Mouse (Mus musculus) adrenal gland, postnatal 10 days (tissue): Measurements from ENCODE around the gene Lrrc56. TPM values are rescaled to one million over a fixed set of nuclear protein-coding genes. Genes with fewer than 3 reads are reported as not detected.
A peak's percentile ranks its signal among the peaks of the same experiment; 100 is the strongest.
"Not testable (repeated sequence)": the region's sequence is repeated elsewhere in the genome, so short reads cannot be mapped to it uniquely, and the experiment has no call there.

Source experiments
- DNase-seq: peaks from one replicate; pipeline ENCODE4 v3.0.0; 2021; ENCODE audit warnings: mixed read lengths
- microRNA-seq: library from miRNA; unstranded; fragments of <30 nt; microRNA quantifications from one replicate; pipeline ENCODE4 v1.2.0, GENCODE M21; 2021
- total RNA-seq, 2 experiments: library from RNA; stranded (reverse); gene quantifications; 2 replicates each; pipeline ENCODE4 v1.2.3; 2021

The Lrrc56 gene
- total RNA-seq, 2 experiments from 2014 or later = 6.8 to 8.6 TPM

DNA sequence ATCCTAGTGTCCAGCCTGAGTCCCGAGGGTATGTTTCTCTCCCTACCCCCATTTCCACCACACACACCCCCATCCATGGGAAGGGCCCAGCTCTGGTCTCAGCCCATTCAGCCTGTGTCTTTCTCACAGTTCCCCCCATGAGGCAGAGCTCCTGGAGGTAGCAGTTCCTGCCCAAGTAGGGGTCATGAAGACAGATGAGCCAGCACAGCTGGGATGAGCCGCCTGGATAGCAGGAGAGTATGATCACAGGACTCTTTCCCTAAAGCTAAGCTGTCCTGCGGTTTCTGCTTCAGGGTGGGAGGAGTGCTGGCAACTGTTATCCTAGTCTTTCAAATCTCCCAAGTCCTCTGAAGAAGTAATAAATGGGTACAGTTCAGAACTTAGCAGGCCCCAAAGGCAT is 24.2 kb downstream of the Lrrc56 start:
- DNase-seq = no peak

DNA sequence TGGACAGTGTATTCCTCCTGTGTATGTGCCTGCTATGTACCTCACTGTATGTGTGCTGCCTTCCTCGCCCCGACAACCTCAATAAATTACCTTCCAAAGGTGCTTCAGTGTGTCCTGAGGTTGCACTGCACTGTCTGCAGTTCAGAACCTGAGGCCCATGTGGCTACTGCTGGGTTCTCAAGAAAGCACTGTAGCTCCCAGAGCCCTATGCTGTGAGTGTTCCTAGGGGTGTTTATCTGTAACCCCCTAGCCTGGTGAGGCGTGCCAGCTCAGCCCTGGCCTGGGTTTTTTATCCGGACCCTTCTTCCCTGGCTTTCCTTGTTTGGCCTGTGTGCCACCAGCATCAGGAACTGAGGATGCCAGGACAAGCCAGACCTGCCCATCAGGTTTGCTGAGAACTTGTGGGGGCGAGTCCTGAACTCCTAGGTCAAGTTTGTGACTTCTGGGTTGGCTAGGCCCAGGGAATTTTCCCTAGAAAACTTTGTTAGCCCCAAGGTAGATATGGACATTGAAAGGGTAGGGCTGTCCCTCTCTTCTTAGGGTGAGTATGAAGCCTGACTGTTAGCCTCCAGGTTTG is 24.7 kb downstream of the Lrrc56 start:
- DNase-seq = no peak

DNA sequence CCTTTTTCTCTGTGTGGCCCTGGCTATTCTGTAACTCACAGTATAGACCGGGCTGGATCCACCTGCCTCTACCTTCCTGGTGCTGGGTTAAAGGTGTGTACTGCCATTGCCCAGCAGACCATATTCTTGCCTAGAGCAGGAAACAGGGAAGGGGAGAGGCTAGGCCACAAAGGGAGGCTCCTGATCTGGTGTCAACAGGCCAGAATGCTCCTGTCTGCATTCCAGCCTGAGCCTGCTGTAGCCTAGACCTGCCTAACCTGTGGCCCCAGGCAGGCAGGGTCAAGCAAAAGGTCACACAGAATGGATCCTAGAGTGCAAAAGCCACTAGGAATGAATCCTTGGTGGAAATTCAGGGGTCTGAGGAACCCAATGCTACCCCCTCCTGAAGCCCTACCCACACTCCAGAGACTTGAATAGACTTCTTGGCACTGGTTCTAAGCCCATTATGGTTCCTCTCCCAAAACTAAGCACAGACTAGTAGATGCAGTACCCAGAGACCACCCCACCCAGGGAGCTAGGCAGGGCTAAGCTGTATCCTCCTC is 25.7 kb downstream of the Lrrc56 start:
- no peak for DNase-seq

DNA sequence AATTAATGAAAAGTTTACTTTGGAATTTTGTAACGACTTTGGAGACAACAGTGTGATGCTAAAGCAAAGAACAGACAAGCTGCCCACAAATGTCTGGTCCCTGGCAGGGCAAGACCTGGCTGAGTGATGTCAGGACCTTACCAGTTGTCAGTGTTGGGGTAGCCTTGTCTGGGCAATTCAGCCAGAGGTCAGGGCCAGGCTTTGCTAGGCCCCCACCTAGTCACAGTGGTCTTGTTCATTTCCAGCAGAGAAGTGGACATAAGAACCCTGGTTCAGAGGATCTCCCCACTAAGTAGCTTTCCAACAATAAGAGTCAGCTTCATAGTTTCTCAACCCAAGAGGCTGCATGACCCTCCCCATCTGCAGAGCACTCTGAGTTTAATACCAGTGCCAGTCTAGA is 26.4 kb downstream of the Lrrc56 start:
- DNase-seq = no peak

DNA sequence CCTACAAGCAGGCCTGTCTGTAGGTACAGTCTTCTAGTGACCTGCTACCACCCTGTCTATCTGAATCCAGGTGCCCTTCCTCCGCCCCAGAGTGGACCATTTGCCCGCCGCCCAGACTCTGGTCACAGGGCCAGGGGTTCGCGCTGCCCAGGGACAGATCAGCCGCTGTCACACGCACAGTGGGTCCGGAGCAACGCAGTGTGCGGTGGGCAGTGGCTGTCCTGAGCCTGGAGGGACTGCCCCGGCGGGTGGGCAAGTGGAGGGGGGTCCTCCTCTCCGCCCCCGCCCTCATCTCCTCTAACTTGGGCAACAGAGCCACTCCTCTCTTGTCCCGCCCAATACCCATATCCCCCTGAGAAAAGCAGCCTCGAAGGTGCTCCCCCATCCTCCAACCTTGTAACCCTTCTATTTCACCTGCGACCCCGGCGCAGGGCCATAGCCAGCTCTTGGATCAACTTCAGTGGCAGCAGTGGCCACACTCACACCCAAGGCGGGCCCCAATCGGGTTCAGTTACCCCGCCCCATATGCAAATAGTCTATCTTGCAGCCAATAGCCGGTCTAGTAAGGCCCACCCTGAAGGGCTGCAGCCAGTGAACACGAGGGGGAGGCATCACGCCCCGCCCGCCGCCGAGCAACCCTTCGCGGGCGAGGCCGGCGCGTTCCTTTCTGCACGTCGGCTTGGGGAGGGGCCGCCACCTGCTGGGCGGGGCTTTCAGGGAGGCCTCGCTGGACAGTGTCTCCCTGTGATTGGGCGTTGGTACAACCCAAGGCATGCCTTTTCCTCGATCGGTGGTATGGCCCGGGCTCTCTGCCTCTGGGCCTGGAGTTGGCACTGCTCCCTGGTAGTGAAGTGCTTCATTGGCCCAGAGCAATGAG is 27.5 kb downstream of the Lrrc56 start:
- DNase-seq = peak; percentile 98

DNA sequence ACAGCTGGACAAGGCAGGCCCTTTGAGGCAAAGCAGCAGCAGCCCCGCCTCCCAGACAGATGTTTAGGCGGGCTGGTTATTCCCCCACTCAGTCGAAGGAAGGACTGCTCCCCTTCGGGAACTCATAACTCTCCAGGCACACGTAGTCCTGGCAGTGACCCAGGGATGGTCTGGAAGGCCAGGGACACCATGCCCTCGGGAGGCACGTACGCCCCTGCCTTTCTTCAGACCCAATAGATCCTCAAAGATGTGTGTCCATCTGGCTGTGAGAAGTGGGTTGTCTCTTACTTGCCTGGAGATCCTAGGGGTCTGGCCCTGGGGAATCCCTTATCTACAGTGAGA is 28.1 kb downstream of the Lrrc56 start:
- no peak for DNase-seq

DNA sequence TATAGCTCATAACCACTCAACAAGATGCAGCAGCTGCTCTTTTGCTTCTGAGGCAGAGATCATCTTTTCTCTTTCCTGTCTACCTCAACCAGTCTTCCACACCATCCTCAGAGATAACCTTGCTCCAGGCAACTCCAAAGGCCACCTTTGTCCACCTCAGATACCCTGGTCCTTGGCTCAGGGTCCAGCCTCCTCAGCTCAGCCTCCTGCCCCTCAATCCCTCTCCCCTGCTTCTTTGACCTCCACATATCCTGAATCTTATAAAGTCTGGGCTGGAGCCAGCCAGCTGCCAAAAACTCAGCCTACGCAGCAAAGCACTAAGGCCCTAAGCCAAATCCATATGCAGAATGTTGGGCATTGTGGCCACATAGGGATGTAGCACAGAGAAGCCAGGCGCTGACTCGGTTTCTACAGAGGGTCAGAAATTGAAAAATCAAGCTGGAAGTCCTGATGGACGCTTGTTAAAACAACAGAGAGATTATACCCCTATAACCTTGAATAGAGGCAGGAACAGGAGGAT is 28.8 kb downstream of the Lrrc56 start:
- no peak for DNase-seq

DNA sequence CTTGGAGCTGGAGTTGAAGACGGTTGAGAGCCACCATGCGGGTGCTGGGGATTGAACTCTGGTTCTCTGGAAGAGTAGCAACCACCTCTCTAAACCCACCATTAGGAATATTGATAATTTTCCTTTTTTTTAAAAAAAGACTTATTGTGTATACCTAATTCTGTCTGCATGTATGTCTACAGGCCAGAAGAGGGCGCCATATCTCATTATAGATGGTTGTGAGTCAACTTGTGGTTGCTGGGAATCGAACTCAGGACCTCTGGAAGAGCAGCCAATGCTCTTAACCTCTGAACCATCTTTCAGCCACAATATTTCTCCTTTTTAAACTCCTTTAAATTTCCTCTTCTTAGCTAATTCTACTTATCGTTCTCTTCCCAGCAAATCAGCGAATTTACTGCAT is 32.6 kb downstream of the Lrrc56 start:
- no peak for DNase-seq

DNA sequence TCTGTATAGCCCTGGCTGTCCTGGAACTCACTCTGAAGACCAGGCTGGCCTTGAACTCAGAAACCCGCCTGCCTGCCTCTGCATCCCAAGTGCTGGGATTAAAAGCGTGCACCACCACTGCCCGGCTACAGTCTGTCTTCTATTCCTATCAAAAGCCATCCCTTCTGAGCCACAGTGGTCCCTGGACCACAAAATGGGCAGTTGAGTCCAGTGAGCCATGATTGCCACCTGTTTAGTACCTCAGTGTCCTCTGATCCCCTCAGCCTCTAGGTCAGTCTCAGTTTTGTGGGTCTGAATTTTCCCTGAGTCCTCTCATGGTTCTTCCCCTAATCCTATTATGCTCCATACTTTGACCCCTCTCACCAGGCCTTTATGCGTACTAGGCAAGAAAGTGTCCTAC is 33.8 kb downstream of the Lrrc56 start:
- DNase-seq = no peak

DNA sequence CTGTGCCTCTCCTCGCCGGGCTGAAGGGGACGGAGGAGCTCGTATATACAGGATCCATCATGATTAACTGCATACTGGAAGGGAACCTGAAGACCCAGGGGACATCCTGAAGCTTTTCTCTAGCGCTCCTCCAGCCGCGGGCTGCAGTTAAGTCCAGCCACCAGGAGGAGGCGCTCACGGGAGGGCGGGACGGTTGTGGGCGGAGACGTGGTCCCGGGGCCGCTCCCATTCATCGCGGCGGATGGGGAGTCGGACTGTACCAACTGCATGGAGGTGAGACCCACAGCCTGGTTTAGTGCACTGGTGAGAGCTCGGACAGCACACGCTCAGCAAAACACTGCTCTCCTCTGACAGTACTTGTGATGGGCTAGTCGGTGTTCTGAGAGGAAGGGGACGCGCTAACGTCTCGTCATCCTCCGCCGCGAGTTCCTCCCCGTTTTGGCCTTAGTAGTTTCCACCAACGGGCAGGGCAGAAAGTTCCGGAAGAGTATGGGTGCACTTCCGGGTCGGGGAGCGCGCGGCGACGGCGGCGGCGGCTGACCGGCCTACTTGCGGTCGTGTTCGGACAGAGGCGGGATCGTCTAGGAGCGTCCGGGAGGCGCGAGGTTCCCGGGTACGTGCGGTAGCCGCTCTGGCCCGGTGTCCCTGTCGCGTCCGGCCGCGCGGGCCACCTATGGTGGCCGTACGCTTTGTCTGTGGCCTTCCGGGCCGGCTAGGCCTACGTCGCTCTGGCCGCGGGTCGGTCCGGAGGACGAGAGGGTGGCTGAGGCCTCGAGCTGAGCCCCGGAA is 34.5 kb downstream of the Lrrc56 start, which contains the start of gene Phrf1:
Gene Phrf1, plus strand, starts transcription at position 506 of the 789 bp plus-strand sequence.
- peak; percentile 97 for DNase-seq

DNA sequence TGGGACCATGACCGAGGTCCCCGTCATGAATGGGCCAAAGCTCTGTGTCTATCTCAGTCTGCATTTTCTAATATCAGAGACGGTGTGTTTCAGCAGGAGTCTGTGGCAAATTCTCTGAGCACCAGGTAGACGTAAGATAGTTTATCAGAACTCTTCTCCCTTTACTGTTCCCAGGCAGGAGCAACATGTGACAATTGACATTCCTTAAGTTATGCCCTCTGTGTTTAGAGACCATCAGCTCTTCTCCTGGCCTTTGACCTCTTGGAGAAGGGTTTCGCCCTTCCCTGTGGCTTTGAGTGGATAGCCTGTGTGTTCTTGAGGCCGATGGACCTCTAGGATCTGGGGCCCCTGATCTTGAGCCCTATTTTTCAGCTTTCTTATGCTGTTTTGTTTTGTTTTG is 35.7 kb downstream of the Lrrc56 start:
- no peak for DNase-seq

DNA sequence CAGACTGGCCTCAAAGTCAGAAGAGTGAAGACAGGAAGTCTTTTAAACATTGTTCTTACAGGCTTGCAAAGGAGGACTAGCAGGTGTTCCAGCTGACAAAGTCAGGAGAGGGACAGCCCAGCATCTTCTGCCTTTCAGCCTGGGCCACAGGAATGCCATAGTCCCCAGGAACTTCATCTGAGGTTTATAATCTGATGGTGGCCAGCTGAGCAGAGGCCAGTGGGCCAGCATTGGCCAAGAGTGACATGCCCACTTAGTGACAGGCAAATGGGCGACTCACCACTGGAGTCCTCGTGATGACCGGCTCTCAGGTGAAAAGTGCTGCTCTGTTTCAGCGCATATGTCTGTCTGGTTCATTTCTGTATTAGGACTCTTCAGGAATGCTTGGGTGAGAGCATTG is 36.6 kb downstream of the Lrrc56 start:
- DNase-seq = no peak

DNA sequence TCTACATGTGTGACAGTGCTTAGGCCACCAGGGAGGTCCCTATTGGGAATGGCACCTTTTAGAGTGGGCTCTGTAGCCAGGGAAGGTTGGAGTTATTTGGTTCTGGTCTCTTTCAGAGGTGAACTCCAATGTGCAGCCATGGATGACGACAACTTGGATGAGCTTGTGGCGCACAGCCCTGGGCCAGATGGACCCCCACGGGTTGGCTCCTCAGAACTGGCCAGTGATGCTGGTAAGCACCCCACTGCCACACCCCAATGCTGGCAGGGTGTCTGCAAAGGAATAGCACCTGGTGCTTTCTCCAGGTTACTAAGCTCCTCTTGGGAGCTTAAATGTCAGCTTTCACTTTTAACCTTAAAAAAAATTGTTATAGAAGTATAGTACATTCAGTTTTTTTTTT is 37.2 kb downstream of the Lrrc56 start:
- DNase-seq = no peak

DNA sequence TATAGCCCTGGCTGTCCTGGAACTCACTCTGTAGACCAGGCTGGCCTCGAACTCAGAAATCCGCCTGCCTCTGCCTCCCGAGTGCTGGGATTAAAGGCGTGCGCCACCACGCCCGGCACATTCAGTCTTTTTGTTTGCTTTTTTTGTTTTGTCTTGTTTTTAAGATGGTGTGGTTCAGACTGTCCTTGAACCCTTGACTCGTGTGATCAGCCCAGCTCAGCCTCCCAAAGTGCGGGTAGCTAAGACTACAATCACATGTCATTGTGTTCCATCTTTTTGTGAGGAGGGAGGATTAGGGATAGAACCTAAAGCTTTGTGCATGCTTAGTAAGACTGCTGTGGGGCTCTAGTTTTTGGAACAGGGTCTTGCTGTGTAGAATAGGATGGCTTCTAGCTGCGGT is 37.6 kb downstream of the Lrrc56 start:
- no peak for DNase-seq

DNA sequence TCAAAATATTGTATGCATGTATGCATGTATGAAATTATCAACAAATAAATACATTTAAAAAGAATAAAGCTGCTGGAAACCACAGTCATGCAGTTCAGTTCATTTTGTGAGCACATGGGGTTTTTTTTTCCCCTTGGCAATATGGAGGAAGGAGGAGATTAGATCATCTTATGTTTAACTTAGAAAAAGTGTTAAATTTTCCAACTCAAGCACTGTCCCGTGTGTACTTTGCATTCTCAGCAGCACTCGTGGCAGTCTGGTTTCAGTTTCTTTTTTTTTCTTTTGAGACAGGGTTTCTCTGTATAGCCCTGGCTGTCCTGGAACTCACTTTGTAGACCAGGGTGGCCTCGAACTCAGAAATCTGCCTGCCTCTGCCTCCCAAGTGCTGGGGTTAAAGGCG is 56.5 kb downstream of the Lrrc56 start:
- not testable (repeated sequence) for DNase-seq

DNA sequence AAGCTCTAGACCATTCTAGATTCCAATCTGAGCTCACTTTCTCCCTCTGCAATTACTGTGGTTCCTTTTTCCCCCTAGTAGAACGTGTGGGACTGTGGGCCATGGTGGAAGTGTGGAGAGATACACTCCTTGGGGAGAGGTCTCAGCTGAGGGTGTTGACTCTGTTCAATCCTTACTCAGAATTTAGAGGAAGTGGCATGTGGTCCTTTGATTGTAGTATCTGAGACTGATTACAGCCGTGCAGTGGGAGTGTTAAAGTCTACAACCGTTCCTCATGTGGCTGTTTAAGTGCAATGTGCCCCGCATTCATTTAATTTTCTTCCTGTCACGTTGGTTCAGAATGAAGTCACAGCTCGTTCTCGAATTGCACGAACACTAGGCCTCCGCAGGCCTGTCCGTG is 62.2 kb downstream of the Lrrc56 start:
- no peak for DNase-seq

Small RNA genes lying within 50 kb of the gene (microRNA-seq; reads per million reads assigned to microRNA genes)
- 437 reads per million, percentile 64 among the genes with 10 or more reads in this experiment for gene Mir210

Other genes starting within 250 kb of the Lrrc56 start
- gene Ifitm5, start 243.9 kb upstream of the Lrrc56 start, total RNA-seq = 1 to 10 TPM; 1.4 to 3.3 TPM
- not detected for gene Gm45717, start 238.2 kb upstream of the Lrrc56 start, total RNA-seq
- 100 to 1,000 TPM; 418 to 468 TPM for gene Ifitm2, start 238.2 kb upstream of the Lrrc56 start, total RNA-seq
- gene Ifitm1, start 226.9 kb upstream of the Lrrc56 start, total RNA-seq = 10 to 100 TPM; 12.2 to 12.4 TPM
- gene Ifitm3, start 183.4 kb upstream of the Lrrc56 start, total RNA-seq = 100 to 1,000 TPM; 131 to 136 TPM
- 1 to 10 TPM; 1.7 to 3.2 TPM for gene Ifitm6, start 176.2 kb upstream of the Lrrc56 start, total RNA-seq
- gene Gm17387, start 165.0 kb upstream of the Lrrc56 start, total RNA-seq = not detected
- 1 to 10 TPM; 2.0 to 5.1 TPM for gene B4galnt4, start 133.1 kb upstream of the Lrrc56 start, total RNA-seq
- 1 to 10 TPM in 1 of 2 experiments, under 1 TPM in 1; 0.94 to 1.5 TPM for gene Pkp3, start 115.9 kb upstream of the Lrrc56 start, total RNA-seq
- gene Sigirr, start 93.6 kb upstream of the Lrrc56 start, total RNA-seq = 10 to 100 TPM in 1 of 2 experiments, 1 to 10 TPM in 1; 8.3 to 10.6 TPM
- gene Ano9, start 76.4 kb upstream of the Lrrc56 start, total RNA-seq = under 1 TPM; 0.33 to 0.42 TPM
- gene Ptdss2, start 71.8 kb upstream of the Lrrc56 start, total RNA-seq = 10 to 100 TPM; 51.0 to 57.2 TPM
- gene Rnh1, start 21.3 kb upstream of the Lrrc56 start, total RNA-seq = 100 to 1,000 TPM; 150 to 155 TPM
- gene Hras, start 152 bp upstream of the Lrrc56 start, total RNA-seq = 10 to 100 TPM; 87.8 to 91.9 TPM
- gene Lmntd2, start 19.9 kb downstream of the Lrrc56 start, total RNA-seq = under 1 TPM; 0.27 to 0.55 TPM
- gene Rassf7, start 21.7 kb downstream of the Lrrc56 start, total RNA-seq = 1 to 10 TPM; 6.5 to 7.8 TPM
- 10 to 100 TPM; 69.9 to 75.3 TPM for gene Phrf1, start 34.6 kb downstream of the Lrrc56 start, total RNA-seq
- 1 to 10 TPM; 3.7 to 4.8 TPM for gene Irf7, start 72.3 kb downstream of the Lrrc56 start, total RNA-seq
- 1 to 10 TPM; 5.6 to 6.9 TPM for gene Cdhr5, start 82.6 kb downstream of the Lrrc56 start, total RNA-seq
- 1 to 10 TPM; 2.8 to 3.2 TPM for gene Sct, start 85.0 kb downstream of the Lrrc56 start, total RNA-seq
- under 1 TPM in 1 of 2 experiments, not detected in 1; 0.36 TPM for gene Drd4, start 97.8 kb downstream of the Lrrc56 start, total RNA-seq
- gene Deaf1, start 133.5 kb downstream of the Lrrc56 start, total RNA-seq = 10 to 100 TPM; 39.9 to 59.2 TPM
- gene Tmem80, start 133.6 kb downstream of the Lrrc56 start, total RNA-seq = 10 to 100 TPM; 22.1 to 31.6 TPM
- 1 to 10 TPM; 4.6 to 7.1 TPM for gene Eps8l2, start 144.7 kb downstream of the Lrrc56 start, total RNA-seq
- gene Taldo1, start 198.0 kb downstream of the Lrrc56 start, total RNA-seq = 100 to 1,000 TPM; 466 to 479 TPM
- 10 to 100 TPM; 26.2 to 39.2 TPM for gene Gatd1, start 220.0 kb downstream of the Lrrc56 start, total RNA-seq
- 1 to 10 TPM; 2.5 to 6.4 TPM for gene Cend1, start 235.3 kb downstream of the Lrrc56 start, total RNA-seq
- gene Slc25a22, start 243.7 kb downstream of the Lrrc56 start, total RNA-seq = 10 to 100 TPM; 60.2 to 74.3 TPM
- 1 to 10 TPM; 2.4 to 7.3 TPM for gene Pidd1, start 249.9 kb downstream of the Lrrc56 start, total RNA-seq